Mouse (Mus musculus): ENCODE data around the gene Slc26a9. TPM values are rescaled to one million over a fixed set of nuclear protein-coding genes. Genes with fewer than 3 reads are reported as not detected.

Gene Slc26a9
- 0.01 TPM in 1 of 2 replicates, not detected in the other for polyA plus RNA-seq (2012; rRNA removed)

DNA sequence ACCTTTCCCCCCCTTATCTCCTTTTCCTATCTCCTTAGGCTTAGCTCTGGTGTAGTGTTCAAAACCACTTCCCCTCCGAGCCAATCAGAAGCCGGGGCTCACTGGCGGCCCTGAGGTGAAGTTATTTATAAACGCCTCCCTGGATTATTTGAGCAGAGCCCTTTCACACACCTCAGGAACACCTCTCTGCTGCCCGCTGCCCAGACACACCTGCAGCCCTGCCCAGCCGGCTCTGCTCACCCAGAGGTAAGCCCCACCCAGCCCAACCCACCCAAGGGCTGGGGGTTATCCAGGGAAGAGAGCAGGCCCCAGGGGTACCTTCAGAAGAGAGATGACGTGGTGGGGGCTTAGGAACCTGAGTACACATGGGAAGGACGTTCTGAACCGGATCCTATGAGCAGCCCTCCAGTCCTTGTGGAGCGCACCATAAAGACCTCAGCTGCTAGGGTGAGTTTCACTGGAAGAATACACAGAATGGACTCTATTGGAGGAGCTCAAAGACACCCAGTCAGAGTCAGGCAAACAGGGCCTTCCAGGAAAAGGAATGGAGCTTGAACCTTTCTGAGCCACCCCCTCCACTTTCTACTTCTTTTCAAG lies at the start of gene Slc26a9:
Gene Slc26a9, plus strand, starts transcription at position 155 of the 597 bp plus-strand sequence.
- DNase-seq (ENCODE audit: low spot score): no peak

DNA sequence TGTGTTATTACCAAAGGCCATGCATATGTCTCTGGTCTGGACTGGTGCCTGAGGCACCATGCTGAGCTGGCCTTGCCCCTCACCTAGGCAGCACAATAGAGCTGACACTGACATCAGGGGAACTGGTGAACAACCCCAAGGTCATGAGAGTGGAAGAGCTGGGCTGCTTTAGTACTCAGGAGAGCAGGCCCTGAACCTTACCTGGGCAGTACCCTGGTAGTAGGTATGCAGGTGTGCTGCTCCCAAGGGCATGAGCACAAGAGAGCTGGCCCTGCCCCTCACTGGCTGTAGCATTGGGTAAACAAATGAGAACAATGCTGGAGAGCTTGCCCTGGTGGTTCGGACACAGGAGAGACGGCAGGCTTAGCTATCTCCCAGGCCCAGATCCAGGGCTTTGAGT lies 48.5 kb upstream of the Slc26a9 start:
- DNase-seq (ENCODE audit: low spot score): no peak

GRCm38 (mm10) chr1:131696325-131696724 lies 47.5 kb upstream of the Slc26a9 start:
- no peak for DNase-seq (ENCODE audit: low spot score)

DNA sequence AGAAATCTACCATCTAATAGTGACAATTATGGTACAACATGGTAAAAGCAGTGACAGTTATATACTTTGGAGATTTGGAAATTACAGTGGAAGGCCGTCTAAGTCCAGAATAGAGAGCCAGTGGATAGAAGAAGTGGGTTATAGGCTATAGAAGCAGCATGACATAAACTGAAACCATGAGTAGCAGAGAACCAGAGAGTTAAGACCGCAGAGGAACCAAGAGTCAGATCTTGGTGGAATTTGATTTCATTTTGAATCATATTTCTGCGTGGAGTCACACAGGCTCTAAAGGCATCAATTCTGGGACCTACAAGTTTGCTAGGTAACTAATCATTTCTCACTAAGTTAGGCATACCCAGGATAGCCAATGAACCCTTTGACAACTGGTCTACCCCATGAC lies 45.1 kb upstream of the Slc26a9 start:
- DNase-seq (ENCODE audit: low spot score): no peak

- no peak for DNase-seq (ENCODE audit: low spot score)
Measured at GRCm38 (mm10) chr1:131699642-131700041, 44.2 kb upstream of the Slc26a9 start.

DNA sequence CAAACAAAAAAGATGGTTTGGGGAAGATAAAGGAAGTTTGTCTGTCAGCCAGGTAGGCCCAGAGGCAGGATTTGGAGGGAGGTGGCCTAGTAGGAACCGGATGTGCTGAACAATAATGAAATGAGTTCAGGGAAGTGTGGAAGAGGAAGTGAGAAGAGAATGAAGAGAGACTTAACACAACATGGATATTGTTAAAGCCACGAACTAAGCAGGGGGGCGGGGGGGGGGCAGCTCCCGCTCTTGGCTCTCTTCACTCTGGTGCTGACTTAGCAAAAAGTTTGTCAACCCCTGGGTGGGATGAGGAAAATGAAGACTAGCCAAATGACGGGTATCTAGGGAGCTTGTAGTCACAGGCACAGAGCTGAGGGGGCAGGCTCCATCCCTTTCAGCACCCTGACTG lies 43.4 kb upstream of the Slc26a9 start:
- no peak for DNase-seq (ENCODE audit: low spot score)

- DNase-seq (ENCODE audit: low spot score): no peak
Measured at GRCm38 (mm10) chr1:131701391-131701790, 42.4 kb upstream of the Slc26a9 start.

- no peak for DNase-seq (ENCODE audit: low spot score)
Measured at GRCm38 (mm10) chr1:131702094-131702766, 41.6 kb upstream of the Slc26a9 start.

DNA sequence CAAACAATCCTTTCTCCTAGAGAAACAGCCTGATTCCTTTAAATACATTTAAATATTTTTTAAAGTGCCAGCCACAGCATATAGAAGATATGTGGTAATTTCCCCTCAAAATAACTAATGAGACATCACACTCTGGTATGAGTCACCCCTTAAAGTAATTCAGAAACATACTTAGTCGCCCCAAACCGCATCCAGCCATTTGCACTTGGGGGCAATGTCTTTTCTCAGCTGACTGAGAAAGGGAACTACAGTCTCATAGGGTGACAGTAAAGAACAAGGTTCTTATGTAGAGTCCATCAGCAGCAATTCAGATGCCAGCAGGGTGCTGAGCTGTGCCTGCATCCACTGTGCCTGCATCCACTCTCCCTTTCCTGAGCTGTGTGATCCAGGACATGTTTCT lies 40.3 kb upstream of the Slc26a9 start:
- no peak for DNase-seq (ENCODE audit: low spot score)

DNA sequence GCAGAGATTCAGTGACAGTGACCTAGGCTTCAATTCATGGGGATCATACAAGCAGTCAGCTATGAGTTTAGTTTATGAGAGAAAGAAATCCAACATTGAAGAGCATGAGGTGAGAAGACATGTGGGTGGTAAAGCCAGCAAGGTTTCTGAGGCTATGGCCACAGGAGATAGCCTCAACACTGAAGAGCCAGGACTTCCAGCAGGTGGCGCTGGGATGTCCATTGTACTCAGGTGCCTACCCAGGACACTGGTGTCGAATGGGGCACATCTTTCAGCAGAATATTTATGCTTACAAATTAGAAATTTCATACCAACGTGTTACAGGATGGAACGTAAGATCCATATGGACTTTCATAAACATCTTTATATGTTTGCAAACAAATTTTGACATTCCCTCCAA lies 35.5 kb upstream of the Slc26a9 start:
- no peak for DNase-seq (ENCODE audit: low spot score)

GRCm38 (mm10) chr1:131711518-131711917 lies 32.3 kb upstream of the Slc26a9 start:
- no peak for DNase-seq (ENCODE audit: low spot score)

DNA sequence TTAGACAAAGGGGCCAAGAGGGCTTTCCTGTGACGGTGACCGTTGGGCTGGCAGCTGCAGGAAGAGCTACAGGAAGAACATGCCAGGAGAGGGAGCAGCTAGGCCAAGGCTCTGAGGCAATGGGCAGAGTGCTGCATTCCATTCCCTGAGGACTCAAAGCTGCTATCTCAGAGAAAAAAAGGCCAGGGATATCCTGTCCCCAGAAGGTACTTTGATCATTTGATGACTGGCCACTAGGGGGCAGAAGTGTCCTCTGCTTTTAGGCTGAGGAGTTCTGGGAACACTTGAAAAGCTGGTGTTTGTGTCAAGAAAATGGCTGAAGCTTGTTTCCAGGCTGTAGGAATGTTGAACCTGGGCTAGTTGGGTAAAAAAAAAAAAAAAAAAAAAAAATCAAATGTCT lies 31.4 kb upstream of the Slc26a9 start:
- DNase-seq (ENCODE audit: low spot score): no peak

DNA sequence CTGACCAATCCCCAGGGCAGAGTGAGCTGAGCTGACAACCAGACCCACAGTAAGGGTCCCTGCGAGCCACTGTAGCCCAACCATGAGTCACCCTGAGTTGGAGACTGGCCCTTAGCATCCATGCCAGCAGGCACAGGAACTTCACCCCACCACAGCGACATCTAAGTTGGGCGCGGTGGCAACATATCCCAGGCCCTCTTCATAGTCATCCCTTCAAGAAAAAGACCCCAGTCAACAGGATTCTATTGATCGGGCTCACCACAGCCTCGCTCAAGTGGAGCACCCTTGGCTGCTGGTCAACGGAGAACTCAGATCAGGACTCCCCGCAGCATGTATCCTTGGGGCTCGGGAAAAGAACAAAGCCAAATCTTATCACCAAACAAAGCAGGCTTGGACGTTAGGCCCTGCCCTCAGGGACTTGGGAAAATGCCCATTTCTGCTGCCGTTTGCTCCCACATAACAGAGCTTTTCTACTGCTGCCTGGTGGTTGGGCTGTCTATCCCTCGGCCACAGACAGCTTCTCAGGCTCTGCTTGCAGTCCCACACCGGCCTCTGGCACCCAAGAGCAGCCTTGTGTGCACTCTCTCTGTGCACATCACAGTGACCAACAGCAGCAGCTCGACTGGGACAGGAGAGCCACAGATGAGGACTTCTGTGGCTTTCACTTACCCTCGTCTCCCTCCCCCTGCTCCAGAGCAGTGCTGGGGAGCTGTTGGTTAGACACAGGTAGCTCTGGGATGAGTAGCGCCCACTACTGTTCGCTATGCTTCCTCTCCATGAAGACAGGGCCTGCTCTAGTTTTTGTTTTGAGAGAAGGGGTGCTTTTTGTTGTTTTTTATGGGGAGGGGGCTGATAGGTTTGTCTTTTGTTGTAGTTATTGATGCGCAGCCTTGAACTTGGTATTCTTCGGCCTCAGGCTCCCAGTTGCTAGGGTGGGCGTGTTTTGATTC lies 29.2 kb upstream of the Slc26a9 start:
- no peak for DNase-seq (ENCODE audit: low spot score)

DNA sequence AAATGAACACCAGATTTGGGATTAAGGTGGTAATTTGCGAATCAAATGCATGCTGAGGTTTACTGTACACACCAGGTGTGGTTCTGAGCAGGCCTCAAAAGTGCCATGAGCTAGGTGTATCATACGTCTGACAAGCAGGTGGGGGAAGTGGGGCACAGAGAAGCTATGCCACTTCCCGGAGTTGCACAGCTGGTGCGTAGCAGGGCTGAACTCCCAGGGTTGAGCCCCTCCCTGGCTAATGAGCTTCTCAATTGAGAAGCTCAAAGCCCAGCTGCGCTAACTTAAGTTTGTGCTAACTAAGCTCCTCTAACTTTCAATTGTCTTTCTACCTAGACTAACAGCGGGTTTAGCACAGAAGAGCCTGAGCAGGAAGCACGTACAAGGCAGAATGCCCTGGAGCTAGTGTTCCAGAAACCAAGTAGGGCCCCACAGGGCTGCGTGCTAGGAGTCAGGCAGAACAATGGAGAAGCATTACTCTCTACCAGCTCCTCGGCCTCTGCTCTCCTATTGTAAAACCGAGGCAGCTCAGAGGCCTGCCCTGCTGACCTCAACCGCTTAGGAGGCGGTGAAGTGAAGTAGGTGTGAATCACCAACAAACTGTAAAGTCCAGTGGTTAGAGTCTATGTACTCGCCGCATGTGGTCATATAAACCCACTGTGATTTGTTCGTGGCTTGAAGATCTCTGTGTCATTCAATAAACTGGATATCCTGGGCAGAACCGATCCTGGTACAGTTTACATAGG lies 24.7 kb upstream of the Slc26a9 start:
- no peak for DNase-seq (ENCODE audit: low spot score)

- no peak for DNase-seq (ENCODE audit: low spot score)
Measured at GRCm38 (mm10) chr1:131721989-131722388, 21.8 kb upstream of the Slc26a9 start.

DNA sequence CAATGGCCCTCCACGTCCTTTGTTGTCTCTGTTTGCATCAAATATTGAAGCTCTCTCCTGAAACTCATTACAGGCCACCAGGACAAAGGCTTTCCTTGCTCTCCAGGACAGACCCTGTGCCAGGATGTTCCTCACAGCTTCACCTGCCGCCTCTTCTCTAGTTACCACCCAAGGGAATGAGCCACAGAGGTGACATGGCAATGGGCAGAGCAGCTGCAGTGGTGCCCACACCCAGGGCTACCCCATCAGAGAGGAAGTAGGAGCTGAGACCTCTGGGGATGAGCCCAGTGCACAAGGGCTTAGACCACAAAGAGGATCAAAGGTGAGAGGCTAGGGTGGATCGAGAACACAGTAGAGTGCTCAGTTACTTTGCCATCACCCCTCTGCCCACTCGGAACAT lies 20.3 kb upstream of the Slc26a9 start:
- DNase-seq (ENCODE audit: low spot score): no peak

DNA sequence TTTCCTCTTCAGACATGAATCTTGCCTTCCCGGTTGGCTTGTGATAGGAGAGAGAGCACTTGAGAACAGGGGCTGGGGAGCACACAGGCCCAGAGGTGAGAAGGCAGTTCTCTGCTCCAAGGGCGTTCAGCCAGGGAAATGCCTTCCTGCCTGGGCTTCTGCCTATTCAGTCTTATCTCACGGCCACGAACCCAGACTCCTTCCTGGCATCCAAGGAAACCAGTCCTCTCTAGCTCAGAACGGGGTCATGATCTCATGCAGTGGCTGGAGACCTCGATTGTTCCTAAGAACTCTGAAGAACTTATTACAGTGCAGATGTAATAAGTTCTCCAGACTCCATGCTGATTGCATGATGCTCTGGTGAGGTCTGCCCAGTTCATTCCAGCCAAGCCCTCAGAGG lies 17.2 kb upstream of the Slc26a9 start:
- DNase-seq (ENCODE audit: low spot score): no peak

DNA sequence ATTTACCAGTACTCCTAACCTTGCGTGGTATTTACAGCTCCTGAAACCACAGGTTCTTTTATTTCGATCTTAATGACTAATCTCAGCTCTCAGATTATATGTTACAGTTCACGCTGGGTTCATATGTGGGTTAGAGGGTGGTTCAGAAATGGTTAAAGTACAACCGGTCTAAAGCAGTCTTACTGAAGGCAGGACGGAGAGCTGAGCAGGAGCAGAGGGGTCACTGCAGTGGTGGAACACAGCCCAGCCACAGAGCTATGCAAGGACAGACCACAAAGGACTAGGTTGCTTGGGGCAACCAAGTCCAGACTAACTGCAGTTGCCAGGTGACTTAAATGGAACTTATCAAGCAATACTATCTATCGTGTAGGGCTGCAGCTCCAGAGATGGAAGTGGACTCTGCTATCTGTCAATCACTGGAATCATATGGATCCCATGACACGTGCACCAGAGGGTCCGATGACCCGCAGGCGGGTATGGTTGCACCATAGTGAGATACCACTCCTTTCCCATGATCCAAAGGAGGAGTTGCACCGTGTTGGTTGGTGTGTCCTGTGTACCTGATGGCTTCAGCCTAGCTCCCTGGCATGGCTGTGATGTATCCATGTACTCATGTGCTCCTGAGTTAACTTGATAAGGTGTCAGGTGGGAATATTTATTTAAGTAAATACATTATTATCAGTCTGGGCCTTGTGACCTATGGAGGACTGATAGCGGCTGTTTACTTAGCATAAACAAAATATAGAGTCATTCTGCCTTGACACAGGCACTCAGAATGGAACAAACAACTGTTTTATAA lies 13.0 kb upstream of the Slc26a9 start:
- DNase-seq (ENCODE audit: low spot score): no peak

GRCm38 (mm10) chr1:131733474-131734180 lies 10.2 kb upstream of the Slc26a9 start:
- no peak for DNase-seq (ENCODE audit: low spot score)

DNA sequence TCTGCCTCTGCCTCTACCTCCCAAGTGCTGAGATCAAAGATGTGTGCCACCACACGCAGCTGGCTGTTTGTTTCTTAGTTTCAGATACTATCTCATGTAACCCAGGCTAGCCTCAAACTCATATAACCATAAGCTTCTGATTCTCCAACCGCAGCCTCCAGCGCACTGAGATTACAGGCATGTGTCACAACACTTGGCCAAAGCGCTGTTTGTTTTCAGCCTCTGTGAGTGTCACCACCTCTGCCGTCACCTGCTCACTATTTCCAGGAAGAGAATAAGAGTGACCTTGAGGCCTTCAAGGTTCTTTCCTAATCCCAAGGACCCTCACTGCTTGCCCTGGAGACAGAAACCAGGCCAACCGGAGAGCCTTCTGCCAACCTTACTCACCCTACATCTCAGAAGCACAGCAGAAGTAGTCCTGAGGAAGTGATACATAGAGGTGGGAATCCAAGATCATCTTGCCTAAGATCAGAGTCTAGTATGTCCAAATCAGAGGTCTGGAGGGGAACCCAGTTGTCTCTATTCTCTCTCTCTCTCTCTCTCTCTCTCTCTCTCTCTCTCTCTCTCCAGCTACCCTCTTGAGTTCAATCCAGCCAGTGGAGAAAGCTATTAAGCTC lies 9.1 kb upstream of the Slc26a9 start:
- no peak for DNase-seq (ENCODE audit: low spot score)
